Comparison of ENCODE assay signal across 8 mouse cellular contexts in the genomic region with DNA sequence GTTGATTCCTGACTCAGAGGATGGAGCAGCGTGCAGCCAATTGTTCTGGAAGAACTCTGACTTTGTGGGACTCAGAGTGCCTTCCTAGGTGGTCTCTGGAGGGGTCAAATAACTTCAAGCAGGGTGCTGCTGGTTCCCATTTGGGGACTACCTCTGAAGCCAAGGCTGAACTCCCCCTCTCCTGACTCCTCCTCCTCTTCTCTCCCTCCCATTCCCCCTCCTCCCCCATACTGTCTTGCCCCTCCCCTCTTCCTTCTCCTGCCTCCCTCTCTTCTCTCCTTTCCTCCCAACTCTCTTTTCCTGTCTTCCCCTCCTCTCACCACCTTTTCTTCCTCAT.
DNase-seq lines count a peak whose midpoint lies in the region; ATAC-seq lines count a peak whose summit lies in the region.

No protein-coding gene starts in this region.

- no peak overlapping the region for H3K27ac ChIP-seq in forebrain, embryonic 10.5 days
- no peak overlapping the region for H3K27ac ChIP-seq in forebrain, embryonic 11.5 days (ENCODE audit: low read depth, low read length)
- no peak overlapping the region for H3K27ac ChIP-seq in liver, embryonic 12.5 days

- no peak for ATAC-seq in forebrain, embryonic 11.5 days (replicated peaks; ENCODE audit: low FRiP score)
- ATAC-seq in megakaryocyte, adult 5-6 weeks (ENCODE audit: poor library complexity, severe bottlenecking) = no peak
- no peak for ATAC-seq in liver, embryonic 12.5 days

- H3K9me3 ChIP-seq in forebrain, embryonic 10.5 days = no peaks in the 10 kb centered on the region
- no peaks in the 10 kb centered on the region; the same call in 1 of the 2 replicates for H3K9me3 ChIP-seq in forebrain, embryonic 11.5 days (ENCODE audit: control insufficient read depth, low read length)
- peaks cover 15% of the 10 kb centered on the region for H3K9me3 ChIP-seq in megakaryocyte, embryonic 14.5 days
- no peaks in the 10 kb centered on the region for H3K9me3 ChIP-seq in liver, embryonic 12.5 days (replicated peaks)

- no peak overlapping the region; the same call in 1 of the 2 replicates for H3K4me2 ChIP-seq in forebrain, embryonic 11.5 days (ENCODE audit: low read depth, low read length, severe bottlenecking)
- peak overlapping the region; percentile 86 for H3K4me2 ChIP-seq in liver, embryonic 12.5 days

- peak overlapping the region; percentile 54; the same call in 1 of the 2 replicates for H3K4me3 ChIP-seq in forebrain, embryonic 10.5 days
- no peak overlapping the region for H3K4me3 ChIP-seq in forebrain, embryonic 11.5 days (ENCODE audit: low read depth, low read length)
- peak overlapping the region; percentile 86 for H3K4me3 ChIP-seq in megakaryocyte, embryonic 14.5 days (replicated peaks)
- peak overlapping the region; percentile 61 for H3K4me3 ChIP-seq in liver, embryonic 12.5 days

- peaks cover 86% of the 10 kb centered on the region for H3K27me3 ChIP-seq in forebrain, embryonic 10.5 days (ENCODE audit: poor library complexity, severe bottlenecking)
- peaks cover 3% of the 10 kb centered on the region for H3K27me3 ChIP-seq in forebrain, embryonic 11.5 days (ENCODE audit: control insufficient read depth, insufficient read depth, low read length)
- H3K27me3 ChIP-seq in megakaryocyte, embryonic 14.5 days (replicated peaks) = peaks cover 34% of the 10 kb centered on the region
- H3K27me3 ChIP-seq in liver, embryonic 12.5 days (replicated peaks) = peaks cover 32% of the 10 kb centered on the region

- no peak for DNase-seq in forebrain, embryonic 10.5 days (ENCODE audit: extremely low spot score, low spot score)
- DNase-seq in forebrain, embryonic 11.5 days (ENCODE audit: low spot score) = no peak
- DNase-seq in yolk sac, embryonic 10.5 days (ENCODE audit: low spot score) = peak; percentile 25
- no peak for DNase-seq in ovary, adult 18-20 months (ENCODE audit: low spot score)
- DNase-seq in spleen, postnatal 36 days (ENCODE audit: low spot score in 2 of 2) = no peak

- 0% methylated on average over 1 of the region's 1 CpGs for WGBS in forebrain, embryonic 10.5 days
- 6% methylated on average over 1 of the region's 1 CpGs for whole genome bisulfite sequencing in forebrain, embryonic 11.5 days
- 0% methylated on average over 1 of the region's 1 CpGs for WGBS in liver, embryonic 12.5 days (ENCODE audit: insufficient replicate concordance)

- no peaks in the 10 kb centered on the region for H3K36me3 ChIP-seq in forebrain, embryonic 10.5 days (replicated peaks)
- H3K36me3 ChIP-seq in forebrain, embryonic 11.5 days (ENCODE audit: control insufficient read depth, insufficient read depth, low read length) = no peaks in the 10 kb centered on the region
- no peaks in the 10 kb centered on the region for H3K36me3 ChIP-seq in megakaryocyte, embryonic 14.5 days (replicated peaks; ENCODE audit: low read length)
- no peaks in the 10 kb centered on the region for H3K36me3 ChIP-seq in liver, embryonic 12.5 days

- no peak overlapping the region for H3K9ac ChIP-seq in forebrain, embryonic 11.5 days (ENCODE audit: low read length)
- H3K9ac ChIP-seq in liver, embryonic 12.5 days = peak overlapping the region; percentile 68; the same call in 1 of the 2 replicates

- H3K4me1 ChIP-seq in forebrain, embryonic 10.5 days = peaks cover 25% of the 10 kb centered on the region
- H3K4me1 ChIP-seq in forebrain, embryonic 11.5 days (replicated peaks; ENCODE audit: control insufficient read depth, insufficient read depth, low read length) = peaks cover 5% of the 10 kb centered on the region
- peaks cover 34% of the 10 kb centered on the region for H3K4me1 ChIP-seq in megakaryocyte, embryonic 14.5 days
- peaks cover 38% of the 10 kb centered on the region for H3K4me1 ChIP-seq in liver, embryonic 12.5 days
